Mouse (Mus musculus) CH12.LX (cell line): ENCODE results near the gene Fam114a1. TPM values are rescaled to one million over a fixed set of nuclear protein-coding genes. Genes with fewer than 3 reads are reported as not detected.

Source experiments
- DNase-seq: peaks from one replicate; pipeline ENCODE4 v3.0.0-alpha.2; 2013; ENCODE audit errors: extremely low read depth
- H3K27ac ChIP-seq: 2 replicates; pipeline ENCODE4 v1.5.1; 2012; ENCODE audit warnings: low read depth, mild to moderate bottlenecking, control low read depth, moderate library complexity; ENCODE audit not compliant: insufficient read depth
- H3K27me3 ChIP-seq: replicated peaks from 2 replicates; pipeline ENCODE3; 2012; ENCODE audit warnings: inconsistent platforms
- H3K36me3 ChIP-seq, 2 experiments: replicated peaks in 1 of 2; 2 replicates each; pipeline versions ENCODE3 to v1.6.1; 2012; ENCODE audit warnings: inconsistent platforms in 1 of 2, low read length in 1 of 2, mild to moderate bottlenecking in 1 of 2, mixed read lengths in 1 of 2, moderate library complexity in 1 of 2; ENCODE audit not compliant: control insufficient read depth in 1 of 2, insufficient read depth in 1 of 2
- H3K4me1 ChIP-seq, 2 experiments: 2 replicates each; pipeline ENCODE4 v1.6.1; 2012; ENCODE audit warnings: inconsistent platforms in 1 of 2, moderate library complexity in 1 of 2; ENCODE audit not compliant: insufficient read depth in 2 of 2, control insufficient read depth in 1 of 2
- H3K4me2 ChIP-seq: 2 replicates; pipeline ENCODE4 v1.6.1; 2012; ENCODE audit warnings: low read depth, mild to moderate bottlenecking, control low read depth; ENCODE audit not compliant: poor library complexity, insufficient read depth, severe bottlenecking
- H3K4me3 ChIP-seq, 3 experiments: fragments of 150-350 bp in 1 of 3; sonication (generic) in 1 of 3; replicated peaks in 1 of 3; 2 replicates each; pipeline versions ENCODE3 to v1.5.1; 2011 to 2012; ENCODE audit warnings: low read depth in 2 of 3, low read length in 2 of 3, mild to moderate bottlenecking in 2 of 3, moderate library complexity in 2 of 3, control low read depth in 1 of 3, improper control_type of control experiment in 1 of 3, inconsistent platforms in 1 of 3, mixed read lengths in 1 of 3; ENCODE audit not compliant: poor library complexity in 1 of 3
- H3K79me2 ChIP-seq: replicated peaks from 2 replicates; pipeline ENCODE4 v1.6.1; 2012; ENCODE audit warnings: mild to moderate bottlenecking, moderate library complexity; ENCODE audit not compliant: control insufficient read depth, poor library complexity, insufficient read depth, severe bottlenecking; ENCODE audit errors: extremely low read depth
- H3K9ac ChIP-seq: 2 replicates; pipeline ENCODE4 v1.6.1; 2012; ENCODE audit warnings: low read depth, mild to moderate bottlenecking, control low read depth, moderate library complexity; ENCODE audit not compliant: insufficient read depth
- H3K9me3 ChIP-seq: replicated peaks from 2 replicates; pipeline ENCODE3; 2012; ENCODE audit warnings: low read length, inconsistent platforms, mixed read lengths
- CHD2 ChIP-seq: IDR thresholded peaks from 2 replicates; pipeline ENCODE4 v1.6.1; 2011; ENCODE audit warnings: low read length, improper control_type of control experiment
- CTCF ChIP-seq, 2 experiments: IDR thresholded peaks in 1 of 2; conservative IDR thresholded peaks in 1 of 2; 2 replicates each; pipeline ENCODE4 v1.5.1; 2011 to 2012; ENCODE audit warnings: low read depth in 2 of 2, low read length in 2 of 2, improper control_type of control experiment in 1 of 2, inconsistent platforms in 1 of 2, mild to moderate bottlenecking in 1 of 2, moderate library complexity in 1 of 2
- E2F4 ChIP-seq: IDR thresholded peaks from 2 replicates; pipeline ENCODE4 v1.6.1; 2011; ENCODE audit warnings: low read depth, low read length, improper control_type of control experiment; ENCODE audit not compliant: insufficient replicate concordance
- ELF1 ChIP-seq: IDR thresholded peaks from 2 replicates; pipeline ENCODE4 v1.6.1; 2014; ENCODE audit warnings: low read depth, mild to moderate bottlenecking, inconsistent platforms, low read length, improper control_type of control experiment
- EP300 ChIP-seq: IDR thresholded peaks from 2 replicates; pipeline ENCODE4 v1.6.1; 2011; ENCODE audit warnings: low read length, improper control_type of control experiment
- IRF4 ChIP-seq: IDR thresholded peaks from 2 replicates; pipeline ENCODE4 v1.6.1; 2014; ENCODE audit warnings: low read depth, mild to moderate bottlenecking, inconsistent platforms, low read length, improper control_type of control experiment
- KAT2A ChIP-seq: IDR thresholded peaks from 2 replicates; pipeline ENCODE4 v1.6.1; 2012; ENCODE audit warnings: low read length, improper control_type of control experiment, inconsistent platforms; ENCODE audit not compliant: insufficient replicate concordance
- MEF2A ChIP-seq: IDR thresholded peaks from 2 replicates; pipeline ENCODE4 v1.6.1; 2014; ENCODE audit warnings: low read depth, mild to moderate bottlenecking, inconsistent platforms, low read length, improper control_type of control experiment, borderline replicate concordance
- MXI1 ChIP-seq: IDR thresholded peaks from 2 replicates; pipeline ENCODE4 v1.6.1; 2011; ENCODE audit warnings: mild to moderate bottlenecking, low read depth, low read length, improper control_type of control experiment
- MYC ChIP-seq: IDR thresholded peaks from 2 replicates; pipeline ENCODE4 v1.6.1; 2011; ENCODE audit warnings: low read depth, mild to moderate bottlenecking, improper control_type of control experiment, low read length
- NELFE ChIP-seq: IDR thresholded peaks from 2 replicates; pipeline ENCODE4 v1.6.1; 2011; ENCODE audit warnings: low read depth, low read length, improper control_type of control experiment
- PAX5 ChIP-seq: IDR thresholded peaks from 2 replicates; pipeline ENCODE4 v1.6.1; 2012; ENCODE audit warnings: low read length, inconsistent platforms, mixed read lengths
- POLR2A ChIP-seq: IDR thresholded peaks from 2 replicates; pipeline ENCODE4 v1.6.1; 2011; ENCODE audit warnings: low read depth, mild to moderate bottlenecking, improper control_type of control experiment, low read length
- POLR2AphosphoS2 ChIP-seq: IDR thresholded peaks from 2 replicates; pipeline ENCODE4 v1.6.1; 2011; ENCODE audit warnings: low read depth, low read length, improper control_type of control experiment
- RAD21 ChIP-seq: IDR thresholded peaks from 2 replicates; pipeline ENCODE4 v1.6.1; 2011; ENCODE audit warnings: low read depth, mild to moderate bottlenecking, low read length, improper control_type of control experiment, moderate library complexity
- SIN3A ChIP-seq: IDR thresholded peaks from 2 replicates; pipeline ENCODE4 v1.6.1; 2012; ENCODE audit warnings: low read length, improper control_type of control experiment, inconsistent platforms
- SMC3 ChIP-seq: IDR thresholded peaks from 2 replicates; pipeline ENCODE4 v1.6.1; 2011; ENCODE audit warnings: low read depth, low read length, improper control_type of control experiment
- TBP ChIP-seq: conservative IDR thresholded peaks from 2 replicates; pipeline ENCODE4 v1.6.1; 2011; ENCODE audit warnings: low read depth, low read length, improper control_type of control experiment
- TCF12 ChIP-seq: IDR thresholded peaks from 2 replicates; pipeline ENCODE4 v1.6.1; 2014; ENCODE audit warnings: low read depth, mild to moderate bottlenecking, inconsistent platforms, low read length, improper control_type of control experiment
- UBTF ChIP-seq: IDR thresholded peaks from 2 replicates; pipeline ENCODE4 v1.6.1; 2012; ENCODE audit warnings: low read depth, mild to moderate bottlenecking, inconsistent platforms, low read length, improper control_type of control experiment, moderate library complexity
- USF1 ChIP-seq: IDR thresholded peaks from 2 replicates; pipeline ENCODE4 v1.6.1; 2014; ENCODE audit warnings: low read depth, mild to moderate bottlenecking, inconsistent platforms, low read length, improper control_type of control experiment
- USF2 ChIP-seq: conservative IDR thresholded peaks from 2 replicates; pipeline ENCODE4 v1.6.1; 2011; ENCODE audit warnings: low read depth, low read length, improper control_type of control experiment
- ZC3H11A ChIP-seq: IDR thresholded peaks from 2 replicates; pipeline ENCODE4 v1.6.1; 2012; ENCODE audit warnings: low read depth, mild to moderate bottlenecking, inconsistent platforms, low read length, improper control_type of control experiment
- ZNF384 ChIP-seq: IDR thresholded peaks from 2 replicates; pipeline ENCODE4 v1.6.1; 2012; ENCODE audit warnings: low read depth, low read length, improper control_type of control experiment, inconsistent platforms
- dilution Hi-C: fragments of 300-500 bp; cut with MboI; formaldehyde crosslinking; loops from 2 replicates; pipeline ENCODE4 v1.14.3; 2020; ENCODE audit warnings: low sequenced_read_pairs; ENCODE audit not compliant: extremely low pct_unique_long_range_greater_than_20kb, extremely low pct_ligation_motif_present
- in situ Hi-C: fragments of 300-500 bp; cut with MboI; formaldehyde crosslinking; loops from 3 replicates; pipeline ENCODE4 v1.14.3; 2019; ENCODE audit warnings: low sequenced_read_pairs, low pct_ligation_motif_present, low pct_unique_long_range_greater_than_20kb, mixed read lengths
- polyA plus RNA-seq: library from polyadenylated mRNA; unstranded; fragments of >175 nt; gene quantifications from 2 replicates; pipeline ENCODE4 v1.2.1, GENCODE M21; 2012; ENCODE audit warnings: low read depth; ENCODE audit not compliant: insufficient read length
- total RNA-seq, 2 experiments: library from RNA; depleted of rRNA; stranded (reverse); fragments of 300-350 nt in 1 of 2; fragments of >200 nt in 1 of 2; gene quantifications; 2 replicates each; pipeline ENCODE4 v1.2.3; 2012 to 2014

Gene Fam114a1
- total and polyA plus RNA-seq, 3 experiments: 0.12 to 0.47 (median 0.27) TPM

GRCm38 (mm10) chr5:64995408-64995807, 25.5 kb downstream of the Fam114a1 start:
- no peak overlapping the region for H3K9ac ChIP-seq
- TF ChIP-seq POLR2A: no peak
- TF ChIP-seq IRF4: no peak
- no peak for TF ChIP-seq EP300
- no peak for TF ChIP-seq USF1
- TF ChIP-seq UBTF: no peak
- TF ChIP-seq POLR2AphosphoS2: no peak
- TF ChIP-seq KAT2A: no peak
- TF ChIP-seq SIN3A: no peak
- no peak for TF ChIP-seq TBP
- TF ChIP-seq MXI1: no peak
- TF ChIP-seq TCF12: no peak
- TF ChIP-seq NELFE: no peak
- TF ChIP-seq ELF1: no peak
- no peak for TF ChIP-seq E2F4
- TF ChIP-seq CHD2: no peak
- TF ChIP-seq ZNF384: no peak
- no peak for TF ChIP-seq PAX5
- no peak for TF ChIP-seq MYC
- no peak for TF ChIP-seq MEF2A
- TF ChIP-seq, all 38 proteins: peak for 0
- H3K36me3 ChIP-seq: no peaks in the 10 kb centered on the region
- H3K4me2 ChIP-seq: no peak overlapping the region
- no peaks in the 10 kb centered on the region for H3K79me2 ChIP-seq
- H3K9me3 ChIP-seq: no peaks in the 10 kb centered on the region
- no peak for DNase-seq
- dilution Hi-C loops (no loop called here), in situ Hi-C loops (no loop called here)
- H3K4me1 ChIP-seq: no peaks in the 10 kb centered on the region
- H3K4me3 ChIP-seq: no peak overlapping the region
- no peaks in the 10 kb centered on the region for H3K27me3 ChIP-seq
- no peak overlapping the region for H3K27ac ChIP-seq

DNA sequence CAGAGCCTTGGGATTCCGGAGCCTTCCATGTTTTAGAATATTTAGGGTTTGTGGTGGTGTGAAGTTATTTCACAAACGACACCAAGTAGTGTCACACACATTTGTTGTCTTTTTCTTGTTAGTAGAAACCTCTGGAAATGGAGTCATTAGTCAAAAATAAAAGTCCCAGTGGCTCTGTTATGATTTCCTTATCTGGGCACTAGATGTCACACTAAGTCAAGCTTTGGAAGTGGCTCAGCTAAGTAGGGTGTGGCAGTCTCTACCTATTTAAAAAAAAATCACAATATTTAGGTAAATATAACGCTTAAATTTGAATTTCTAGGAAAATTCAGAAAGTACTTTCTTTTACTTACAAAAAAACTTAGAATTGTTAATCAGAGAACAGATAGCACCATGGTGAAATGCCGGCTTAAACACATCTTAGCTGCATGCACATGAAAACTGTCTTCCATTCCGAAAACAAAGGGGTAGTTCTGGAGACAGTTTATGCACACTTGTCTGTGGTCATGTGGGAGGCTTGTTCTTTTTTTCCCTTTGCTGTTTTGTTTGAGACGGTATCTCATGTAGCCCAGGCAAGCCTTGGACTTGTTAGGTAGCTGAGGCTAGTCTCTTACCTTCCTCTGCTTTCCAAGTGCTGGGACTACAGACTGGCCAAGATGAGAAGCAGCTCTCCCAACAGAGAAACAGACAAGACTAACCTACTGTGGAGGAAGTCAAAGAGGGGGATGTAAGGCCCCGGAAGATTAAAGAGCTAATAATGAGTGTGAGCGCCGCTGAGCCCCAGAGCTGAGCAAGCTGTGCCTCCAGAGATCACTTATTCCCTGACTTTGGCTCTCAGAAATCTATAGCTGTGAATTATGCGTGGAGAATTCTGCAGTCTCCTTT, 33.3 kb downstream of the Fam114a1 start:
- Histone ChIP-seq H3K27ac (no peak overlapping the region), H3K9ac (no peak overlapping the region), H3K9me3 (no peaks in the 10 kb centered on the region), H3K36me3 (no peaks in the 10 kb centered on the region), H3K4me3 (no peak overlapping the region), H3K4me2 (no peak overlapping the region), H3K4me1 (peaks cover 8 to 29% of the 10 kb centered on the region in 2 experiments; a peak in 3 of 4 replicates), H3K79me2 (no peaks in the 10 kb centered on the region), H3K27me3 (no peaks in the 10 kb centered on the region)
- in situ Hi-C loops (loop anchor here (25.0 kb wide), 1 partner anchor 709 kb away; no protein-coding TSS in a partner anchor), dilution Hi-C loops (no loop called here)
- TF ChIP-seq MXI1: no peak
- peak; percentile 95 for TF ChIP-seq RAD21
- no peak for TF ChIP-seq TBP
- TF ChIP-seq ZNF384: peak; percentile 79
- TF ChIP-seq SMC3: peak; percentile 78
- peak; percentile 29; the same call in 1 of the 2 replicates for TF ChIP-seq ZC3H11A
- TF ChIP-seq USF2: no peak
- peak; percentile 20 to 86; a peak in 2 of 4 replicates for TF ChIP-seq CTCF (conservative IDR thresholded peaks at IDR 0.05 in 1 of 2, IDR thresholded peaks at IDR 0.05 in 1 of 2; ENCODE audit: low read depth in 2 of 2, low read length in 2 of 2)
- peak; percentile 45 for DNase-seq
